Mouse (Mus musculus) limb, embryonic 10.5 days (tissue): Measurements from ENCODE around the gene Trim12a. TPM values are rescaled to one million over a fixed set of nuclear protein-coding genes. Genes with fewer than 3 reads are reported as not detected.
"Not testable (repeated sequence)": the region's sequence is repeated elsewhere in the genome, so short reads cannot be mapped to it uniquely, and the experiment has no call there.

Experiments used
- DNase-seq: peaks from one replicate; pipeline ENCODE4 v3.0.0-alpha.2; 2017; ENCODE audit warnings: low spot score
- H3K27ac ChIP-seq: fragments of 300-500 bp; sonication (generic); 2 replicates; pipeline ENCODE4 v1.5.1; 2016; ENCODE audit warnings: mild to moderate bottlenecking
- H3K27me3 ChIP-seq: fragments of 300-500 bp; sonication (generic); 2 replicates; pipeline ENCODE4 v1.6.1; 2016; ENCODE audit warnings: low read depth, mild to moderate bottlenecking; ENCODE audit not compliant: poor library complexity, severe bottlenecking
- H3K36me3 ChIP-seq: fragments of 300-500 bp; sonication (generic); 2 replicates; pipeline ENCODE4 v1.6.1; 2016; ENCODE audit warnings: mild to moderate bottlenecking, moderate library complexity
- H3K4me1 ChIP-seq: fragments of 300-500 bp; sonication (generic); 2 replicates; pipeline ENCODE4 v1.6.1; 2016
- H3K4me3 ChIP-seq: fragments of 300-500 bp; sonication (generic); 2 replicates; pipeline ENCODE4 v1.5.1; 2016; ENCODE audit warnings: mild to moderate bottlenecking, moderate library complexity
- H3K9me3 ChIP-seq: fragments of 300-500 bp; sonication (generic); replicated peaks from 2 replicates; pipeline ENCODE4 v1.6.1; 2016; ENCODE audit warnings: mild to moderate bottlenecking
- WGBS: fragments of 180-500 bp; shearing (Covaris S2); methylation state at CpG from one replicate; pipeline ENCODE4 v1.1.7; 2016; 5-methylcytosine and 5-hydroxymethylcytosine counted together
- polyA plus RNA-seq: library from polyadenylated mRNA; unstranded; fragments of >200 nt; fragmentation: Nextera tagmentation; extraction: Ambion mirVana; gene quantifications from 2 replicates; pipeline ENCODE4 v1.2.1, GENCODE M21; 2016

Trim12a gene
- polyA plus RNA-seq, 1 experiment from 2014 or later = 2.3 TPM

- not testable (repeated sequence) for H3K27me3 ChIP-seq, H3K9me3 ChIP-seq
- 78% methylated on average over 3 of the region's 3 CpGs for WGBS
Observed at GRCm38 (mm10) chr7:104279361-104279760, 35.9 kb downstream of the Trim12a start.

GRCm38 (mm10) chr7:104265335-104265734 lies 49.9 kb downstream of the Trim12a start:
- H3K27me3 ChIP-seq, DNase-seq, H3K27ac ChIP-seq, H3K36me3 ChIP-seq, H3K4me3 ChIP-seq, H3K4me1 ChIP-seq, H3K9me3 ChIP-seq: not testable (repeated sequence)
- 94% methylated on average over 5 of the region's 5 CpGs for WGBS

More at GRCm38 (mm10) chr7:104279361-104279760, 35.9 kb downstream of the Trim12a start:
- H3K27ac ChIP-seq, H3K36me3 ChIP-seq, DNase-seq, H3K4me1 ChIP-seq, H3K4me3 ChIP-seq: not testable (repeated sequence)

GRCm38 (mm10) chr7:104260380-104260779 lies 54.9 kb downstream of the Trim12a start:
- 94% methylated on average over 4 of the region's 4 CpGs for WGBS
- H3K27me3 ChIP-seq = not testable (repeated sequence)

More at GRCm38 (mm10) chr7:104260380-104260779, 54.9 kb downstream of the Trim12a start:
- H3K27ac ChIP-seq, H3K4me3 ChIP-seq, H3K4me1 ChIP-seq, H3K36me3 ChIP-seq, DNase-seq, H3K9me3 ChIP-seq: not testable (repeated sequence)

Other genes with a start within 250 kb of the Trim12a start
- not detected in 2 replicates for gene Olfr644, start 243.6 kb downstream of the Trim12a start, polyA plus RNA-seq
- not detected in 2 replicates for gene Olfr645, start 230.0 kb downstream of the Trim12a start, polyA plus RNA-seq
- gene Olfr646, start 210.6 kb downstream of the Trim12a start, polyA plus RNA-seq = not detected in 2 replicates
- not detected in 2 replicates for gene Ubqln5, start 185.6 kb downstream of the Trim12a start, polyA plus RNA-seq
- gene Olfr643, start 178.1 kb downstream of the Trim12a start, polyA plus RNA-seq = not detected in 2 replicates
- not detected in 2 replicates for gene Ubqln3, start 172.2 kb downstream of the Trim12a start, polyA plus RNA-seq
- not detected in 2 replicates for gene Ubqlnl, start 164.9 kb downstream of the Trim12a start, polyA plus RNA-seq
- not detected in 2 replicates for gene Olfm5, start 150.6 kb downstream of the Trim12a start, polyA plus RNA-seq
- gene Olfr648, start 132.1 kb downstream of the Trim12a start, polyA plus RNA-seq = 0.16 and 0.29 TPM in 2 replicates
- not detected in 2 replicates for gene Olfr649, start 119.5 kb downstream of the Trim12a start, polyA plus RNA-seq
- gene Trim6, start 96.7 kb downstream of the Trim12a start, polyA plus RNA-seq = 6.4 and 7.0 TPM in 2 replicates
- 0.31 and 0.91 TPM in 2 replicates for gene Trim34a, start 71.0 kb downstream of the Trim12a start, polyA plus RNA-seq
- gene Trim5, start 27.4 kb downstream of the Trim12a start, polyA plus RNA-seq = not detected in 2 replicates
- not detected in 2 replicates for gene Trim34b, start 14.0 kb upstream of the Trim12a start, polyA plus RNA-seq
- 0.79 and 1.1 TPM in 2 replicates for gene Trim12c, start 37.9 kb upstream of the Trim12a start, polyA plus RNA-seq
- gene Trim30b, start 54.4 kb upstream of the Trim12a start, polyA plus RNA-seq = 0.05 and 0.09 TPM in 2 replicates
- not detected in 2 replicates for gene Trim30c, start 85.4 kb upstream of the Trim12a start, polyA plus RNA-seq
- 0.33 and 0.39 TPM in 2 replicates for gene Trim30a, start 149.7 kb upstream of the Trim12a start, polyA plus RNA-seq
- gene Trim30d, start 192.4 kb upstream of the Trim12a start, polyA plus RNA-seq = 0.11 TPM in 1 of 2 replicates, not detected in the other
- not detected in 2 replicates for gene Olfr651, start 234.7 kb upstream of the Trim12a start, polyA plus RNA-seq
- not detected in 2 replicates for gene Olfr652, start 245.4 kb upstream of the Trim12a start, polyA plus RNA-seq